Mouse (Mus musculus) liver, adult 2 months (tissue): Measurements from ENCODE around the gene Myo6.

ENCODE experiments used
- CTCF ChIP-seq: fragments of 200-500 bp; IDR thresholded peaks from 2 replicates; pipeline ENCODE4 v1.5.1; 2011; ENCODE audit warnings: low read depth, low read length, control low read depth
- POLR2A ChIP-seq: fragments of 200-500 bp; IDR thresholded peaks from 2 replicates; pipeline ENCODE4 v1.6.1; 2011; ENCODE audit warnings: low read length, control low read depth; ENCODE audit not compliant: insufficient read depth; ENCODE audit errors: extremely low read depth

DNA sequence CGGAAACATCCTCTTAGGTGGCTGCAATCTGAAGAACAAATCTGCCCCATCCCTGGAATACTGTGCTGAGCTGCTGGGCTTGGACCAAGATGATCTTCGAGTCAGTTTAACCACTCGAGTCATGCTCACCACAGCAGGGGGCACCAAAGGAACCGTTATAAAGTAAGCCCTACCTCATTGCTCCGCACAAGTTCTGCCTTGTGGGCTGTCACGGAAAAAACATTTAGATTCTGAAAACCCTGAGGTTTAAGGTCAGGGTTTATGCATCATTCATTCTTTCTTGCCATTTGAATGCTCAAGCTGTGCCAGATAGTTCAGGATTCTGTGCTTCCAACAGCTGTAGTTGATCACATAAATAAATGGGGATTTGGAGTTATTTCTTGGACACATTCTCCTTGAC is 93.6 kb downstream of the Myo6 start:
- TF ChIP-seq POLR2A (no peak), CTCF (no peak)
